Mouse (Mus musculus) hindbrain, embryonic 14.5 days (tissue): Measurements from ENCODE around the gene Napsa. TPM values are rescaled to one million over a fixed set of nuclear protein-coding genes. Genes with fewer than 3 reads are reported as not detected.

Source experiments
- ATAC-seq: fragments of 200-750 bp; cut with Nextera tagmentation; 2 replicates; pipeline ENCODE4 v1.8.0; 2017; ENCODE audit warnings: moderate number of reproducible peaks, mild to moderate bottlenecking, moderate TSS enrichment, moderate library complexity; ENCODE audit not compliant: low FRiP score
- DNase-seq: peaks from one replicate; pipeline ENCODE4 v3.0.0-alpha.2; 2015; ENCODE audit warnings: low spot score
- H3K27ac ChIP-seq: fragments of 300-500 bp; sonication (generic); 2 replicates; pipeline ENCODE4 v1.5.1; 2014; ENCODE audit warnings: mild to moderate bottlenecking, moderate library complexity
- H3K27me3 ChIP-seq: fragments of 300-500 bp; sonication (generic); 2 replicates; pipeline ENCODE4 v1.6.1; 2014; ENCODE audit warnings: mild to moderate bottlenecking, low read length, mixed read lengths; ENCODE audit not compliant: control insufficient read depth, insufficient read depth
- H3K36me3 ChIP-seq: fragments of 300-500 bp; sonication (generic); replicated peaks from 2 replicates; pipeline ENCODE4 v1.6.1; 2014; ENCODE audit not compliant: control insufficient read depth, insufficient read depth
- H3K4me1 ChIP-seq: fragments of 300-500 bp; sonication (generic); replicated peaks from 2 replicates; pipeline ENCODE4 v1.6.1; 2014; ENCODE audit warnings: antibody characterized with exemption, low read length, mixed read lengths; ENCODE audit not compliant: control insufficient read depth, insufficient read depth
- H3K4me2 ChIP-seq: fragments of 300-500 bp; sonication (generic); replicated peaks from 2 replicates; pipeline ENCODE4 v1.6.1; 2014; ENCODE audit warnings: mild to moderate bottlenecking, moderate library complexity
- H3K4me3 ChIP-seq: fragments of 300-500 bp; sonication (generic); replicated peaks from 2 replicates; pipeline ENCODE4 v1.5.1; 2014; ENCODE audit warnings: mild to moderate bottlenecking, low read length
- H3K9ac ChIP-seq: fragments of 300-500 bp; sonication (generic); 2 replicates; pipeline ENCODE4 v1.6.1; 2014
- H3K9me3 ChIP-seq: fragments of 300-500 bp; sonication (generic); 2 replicates; pipeline ENCODE4 v1.6.1; 2016; ENCODE audit warnings: low read length; ENCODE audit not compliant: control insufficient read depth
- WGBS: fragments of 180-500 bp; shearing (Covaris S2); extraction: QIAGEN DNeasy Blood & Tissue Kit; methylation state at CpG from one replicate; pipeline ENCODE4 v1.1.7; 2014; 5-methylcytosine and 5-hydroxymethylcytosine counted together
- polyA plus RNA-seq: library from polyadenylated mRNA; unstranded; fragments of >200 nt; fragmentation: Nextera tagmentation; extraction: Ambion mirVana; gene quantifications from 2 replicates; pipeline ENCODE4 v1.2.1, GENCODE M21; 2014

Gene Napsa
- polyA plus RNA-seq, 1 experiment from 2014 or later: 1.0 TPM

DNA sequence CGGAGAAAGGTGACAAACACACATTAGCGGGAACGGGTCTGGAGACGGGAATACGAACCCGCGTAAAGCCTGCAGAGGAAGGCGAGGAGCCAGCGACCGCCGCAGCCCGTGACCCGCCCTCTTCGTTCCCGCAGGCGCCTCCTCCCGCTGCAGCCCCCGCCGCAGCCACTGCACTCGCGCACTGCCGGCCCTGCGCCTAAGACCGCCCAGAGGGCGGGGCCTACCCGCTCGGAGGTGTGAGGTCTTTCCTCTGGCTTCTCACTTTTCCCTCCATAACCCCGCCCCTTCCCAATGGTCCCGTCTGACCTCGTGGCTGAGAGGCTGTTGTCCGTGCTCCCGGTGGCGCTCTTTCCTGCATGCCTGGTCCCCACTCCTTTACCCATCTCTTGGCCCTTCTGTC is 17.0 kb downstream of the Napsa start:
- Histone ChIP-seq H3K9me3 (no peaks in the 10 kb centered on the region), H3K4me1 (peaks cover 52% of the 10 kb centered on the region), H3K27ac (peak overlapping the region; percentile 75; the same call in 1 of the 2 replicates), H3K4me2 (peak overlapping the region; percentile 87), H3K9ac (peak overlapping the region; percentile 63), H3K27me3 (peaks cover 19% of the 10 kb centered on the region), H3K36me3 (no peaks in the 10 kb centered on the region), H3K4me3 (peak overlapping the region; percentile 63)
- ATAC-seq (peak; percentile 19; the same call in 1 of the 2 replicates), DNase-seq (peak; percentile 78)
- under 1% methylated on average over 21 of the region's 33 CpGs for WGBS

DNA sequence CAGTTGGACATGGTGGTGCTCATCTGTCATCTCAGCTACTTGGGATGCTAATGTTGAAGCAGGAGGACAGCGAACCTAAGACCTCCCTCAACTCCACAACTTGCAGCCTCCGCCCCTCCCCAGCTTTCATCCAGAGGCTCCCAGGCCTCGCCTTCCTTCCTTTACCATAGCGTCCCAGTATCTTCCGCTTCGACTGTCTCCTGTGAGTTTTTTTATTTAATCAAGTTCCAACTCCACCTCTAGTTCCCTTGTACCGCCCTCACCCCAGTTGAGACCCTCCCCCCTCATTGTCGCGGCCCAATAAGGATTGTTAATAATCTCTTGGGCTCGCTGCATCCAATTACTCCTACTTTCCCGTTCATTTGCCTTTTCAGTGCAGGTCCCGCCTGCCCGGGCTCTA is 17.8 kb downstream of the Napsa start:
- 3% methylated on average over 13 of the region's 13 CpGs for WGBS
- peaks cover 19% of the 10 kb centered on the region for H3K27me3 ChIP-seq
- peak overlapping the region; percentile 17; the same call in 1 of the 2 replicates for H3K9ac ChIP-seq
- H3K27ac ChIP-seq: peak overlapping the region; percentile 75
- H3K4me3 ChIP-seq: peak overlapping the region; percentile 63
- H3K4me2 ChIP-seq: peak overlapping the region; percentile 87
- H3K9me3 ChIP-seq: no peaks in the 10 kb centered on the region
- H3K36me3 ChIP-seq: 0 out of 2 replicates have a peak, but pooled peaks cover under 1% of the 10 kb centered on the region
- no peak for DNase-seq
- ATAC-seq: no peak
- H3K4me1 ChIP-seq: peaks cover 58% of the 10 kb centered on the region

DNA sequence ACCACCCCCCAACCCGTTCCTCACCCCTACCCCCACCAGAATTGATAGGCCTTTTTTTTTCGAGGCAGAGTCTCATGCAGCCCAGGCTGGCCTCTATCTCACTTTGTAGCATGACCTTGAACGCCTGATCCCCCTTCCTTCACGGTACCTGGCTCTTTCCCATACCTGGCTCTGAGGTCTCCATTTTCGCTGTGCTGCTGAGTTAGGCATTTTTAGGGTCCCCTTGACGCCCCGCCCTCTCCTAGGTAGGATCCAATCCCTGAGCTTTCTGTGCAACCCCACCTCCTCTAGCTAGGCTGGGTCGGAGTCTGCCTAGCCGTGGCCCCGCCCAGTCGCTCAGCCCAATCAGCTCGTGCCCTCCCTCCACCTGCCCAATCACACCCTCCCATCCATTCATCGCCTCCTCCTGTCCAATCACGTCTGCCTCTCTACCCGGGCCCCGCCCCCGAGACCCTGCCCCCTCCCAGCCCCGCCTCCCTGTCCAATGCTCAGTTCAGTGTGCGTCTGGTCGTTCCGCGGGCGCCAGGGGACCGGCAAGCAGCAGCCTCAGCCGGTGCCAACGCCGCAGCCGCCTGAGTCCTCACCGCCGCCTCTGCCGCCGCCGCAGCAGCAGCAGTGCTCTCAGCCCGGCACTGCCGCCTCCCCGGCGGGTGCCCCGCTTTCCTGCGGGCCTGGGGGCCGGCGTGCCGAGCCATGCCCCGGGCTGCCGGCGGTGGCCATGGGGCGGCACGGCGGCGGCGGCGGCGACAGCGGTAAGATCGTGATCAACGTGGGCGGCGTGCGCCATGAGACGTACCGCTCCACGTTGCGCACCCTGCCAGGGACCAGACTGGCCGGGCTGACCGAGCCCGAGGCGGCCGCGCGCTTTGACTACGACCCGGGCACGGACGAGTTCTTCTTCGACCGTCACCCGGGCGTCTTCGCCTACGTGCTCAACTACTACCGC is 18.5 kb downstream of the Napsa start, which contains the start of gene Kcnc3:
Gene Kcnc3 (plus strand): TSS at position 263 of the 946 bp plus-strand sequence.
- H3K9me3 ChIP-seq: no peaks in the 10 kb centered on the region
- H3K36me3 ChIP-seq: 0 out of 2 replicates have a peak, but pooled peaks cover 8% of the 10 kb centered on the region
- DNase-seq (peak; percentile 88), ATAC-seq (peak; percentile 93)
- peaks cover 58% of the 10 kb centered on the region for H3K4me1 ChIP-seq
- peak within 1 kb of the TSS; percentile 77 for H3K27ac ChIP-seq
- H3K4me3 ChIP-seq: peak within 1 kb of the TSS; percentile 63
- H3K27me3 ChIP-seq: peaks cover 19% of the 10 kb centered on the region
- WGBS: under 1% methylated on average over 67 of the region's 80 CpGs
- peak within 1 kb of the TSS; percentile 87 for H3K4me2 ChIP-seq
- H3K9ac ChIP-seq: peak within 1 kb of the TSS; percentile 71

DNA sequence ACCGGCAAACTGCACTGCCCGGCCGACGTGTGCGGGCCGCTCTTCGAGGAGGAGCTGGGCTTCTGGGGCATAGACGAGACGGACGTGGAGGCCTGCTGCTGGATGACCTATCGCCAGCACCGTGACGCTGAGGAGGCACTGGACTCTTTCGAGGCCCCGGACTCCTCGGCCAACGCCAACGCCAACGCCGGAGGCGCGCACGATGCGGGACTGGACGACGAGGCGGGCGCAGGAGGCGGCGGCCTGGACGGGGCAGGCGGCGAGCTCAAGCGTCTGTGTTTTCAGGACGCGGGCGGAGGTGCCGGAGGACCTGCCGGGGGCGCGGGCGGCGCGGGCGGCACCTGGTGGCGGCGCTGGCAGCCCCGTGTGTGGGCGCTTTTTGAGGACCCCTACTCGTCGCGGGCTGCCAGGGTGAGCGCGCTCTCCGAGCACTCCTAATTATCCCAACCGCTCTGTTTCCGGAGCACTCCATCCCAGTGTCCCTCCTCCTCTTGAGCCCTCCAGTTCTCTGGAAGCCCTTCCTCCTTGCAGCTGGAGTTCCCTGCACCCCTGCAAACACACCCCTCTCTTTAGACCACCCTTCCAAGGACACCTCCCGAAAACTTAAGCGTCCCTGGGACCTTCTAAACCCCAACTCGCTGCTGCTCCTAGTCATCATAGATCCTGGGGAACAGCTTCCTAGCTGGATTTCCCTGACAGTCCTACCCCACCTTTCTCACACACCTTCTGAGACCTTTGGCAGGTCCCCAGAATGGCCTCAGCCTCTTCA is 19.4 kb downstream of the Napsa start:
- Histone ChIP-seq H3K27ac (no peak overlapping the region), H3K4me1 (peaks cover 58% of the 10 kb centered on the region), H3K4me3 (peak overlapping the region; percentile 63), H3K27me3 (peaks cover 19% of the 10 kb centered on the region), H3K9me3 (no peaks in the 10 kb centered on the region), H3K9ac (peak overlapping the region; percentile 71), H3K36me3 (peaks cover 8% of the 10 kb centered on the region; the same call in 1 of the 2 replicates), H3K4me2 (peak overlapping the region; percentile 87)
- DNase-seq (no peak), ATAC-seq (no peak)
- WGBS: under 1% methylated on average over 57 of the region's 60 CpGs

DNA sequence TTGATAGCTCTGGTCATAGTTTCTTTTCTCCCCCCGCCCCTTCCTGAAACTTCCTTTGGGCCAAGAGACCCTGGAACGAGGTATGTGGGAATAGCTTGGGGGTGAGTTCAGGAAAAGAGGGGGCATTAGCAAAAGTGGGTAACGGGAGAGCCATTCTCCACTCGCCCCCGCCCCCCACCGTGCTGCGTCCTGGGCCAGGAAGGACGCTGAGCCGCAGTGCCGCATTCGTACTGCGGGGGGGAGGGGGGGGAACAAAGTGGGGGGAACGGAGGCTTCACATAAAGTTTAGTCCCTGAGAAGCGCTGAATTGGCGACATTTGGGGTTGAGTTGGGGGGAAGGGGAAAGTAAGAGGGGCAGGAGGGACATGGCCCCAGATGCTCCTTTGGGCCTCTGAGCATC is 20.9 kb downstream of the Napsa start:
- DNase-seq (no peak), ATAC-seq (no peak)
- Histone ChIP-seq H3K9me3 (no peaks in the 10 kb centered on the region), H3K4me1 (peaks cover 47% of the 10 kb centered on the region), H3K27me3 (peaks cover 19% of the 10 kb centered on the region), H3K9ac (no peak overlapping the region), H3K4me2 (peak overlapping the region; percentile 87), H3K4me3 (peak overlapping the region; percentile 63), H3K36me3 (peaks cover 8% of the 10 kb centered on the region; the same call in 1 of the 2 replicates), H3K27ac (no peak overlapping the region)
- WGBS: 2% methylated on average over 14 of the region's 15 CpGs

DNA sequence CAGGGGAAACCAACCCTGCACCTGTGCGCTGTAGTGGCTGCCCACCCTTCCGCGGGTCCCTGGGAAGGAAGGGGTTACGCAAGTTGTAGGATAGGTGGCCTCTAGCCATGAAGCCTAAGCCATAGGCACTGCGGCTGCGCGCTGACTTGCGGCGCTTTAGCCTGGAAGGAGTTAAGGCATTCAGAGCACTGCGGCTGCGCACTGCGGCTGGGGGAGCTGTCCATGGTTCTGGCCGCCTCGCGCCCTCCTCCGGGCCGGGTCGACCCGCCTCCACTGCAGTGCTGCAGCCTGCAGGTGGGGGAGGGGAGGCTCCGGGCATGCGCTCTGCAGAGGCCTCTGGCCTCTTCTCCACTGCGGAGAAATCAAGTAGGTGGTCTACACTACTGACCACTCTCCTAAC is 21.6 kb downstream of the Napsa start:
- Histone ChIP-seq H3K27ac (peak overlapping the region; percentile 85), H3K27me3 (peaks cover 19% of the 10 kb centered on the region), H3K9me3 (no peaks in the 10 kb centered on the region), H3K4me1 (peaks cover 40% of the 10 kb centered on the region), H3K9ac (peak overlapping the region; percentile 66), H3K4me3 (peak overlapping the region; percentile 63), H3K4me2 (peak overlapping the region; percentile 87), H3K36me3 (peaks cover 8% of the 10 kb centered on the region; the same call in 1 of the 2 replicates)
- ATAC-seq (peak; percentile 54), DNase-seq (peak; percentile 95)
- WGBS: 1% methylated on average over 21 of the region's 22 CpGs

DNA sequence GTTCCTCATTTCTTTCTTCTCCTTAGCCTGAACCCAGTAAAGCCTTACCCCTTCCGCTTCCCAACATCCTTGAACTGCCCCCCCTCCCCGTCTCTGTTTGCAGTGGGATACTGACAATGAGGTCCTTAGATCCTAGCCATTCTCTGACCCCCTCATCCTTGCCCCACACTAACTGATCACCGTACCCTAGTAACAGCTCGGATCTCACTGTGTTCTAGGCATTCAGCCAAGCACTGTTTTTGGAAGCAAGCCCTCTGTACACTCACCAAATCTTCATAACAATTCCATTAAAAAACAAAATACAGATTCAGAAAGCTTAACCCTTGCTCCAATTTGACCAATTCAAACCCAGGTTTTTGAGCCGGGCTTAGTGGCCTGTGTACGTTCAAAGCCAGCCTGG is 22.1 kb downstream of the Napsa start:
- Histone ChIP-seq H3K9me3 (no peaks in the 10 kb centered on the region), H3K36me3 (peaks cover 8% of the 10 kb centered on the region; the same call in 1 of the 2 replicates), H3K9ac (peak overlapping the region; percentile 66), H3K4me1 (peaks cover 40% of the 10 kb centered on the region), H3K27me3 (peaks cover 19% of the 10 kb centered on the region), H3K4me3 (peak overlapping the region; percentile 63), H3K27ac (peak overlapping the region; percentile 85), H3K4me2 (peak overlapping the region; percentile 87)
- 44% methylated on average over 6 of the region's 6 CpGs for WGBS
- DNase-seq: peak; percentile 62
- no peak for ATAC-seq

DNA sequence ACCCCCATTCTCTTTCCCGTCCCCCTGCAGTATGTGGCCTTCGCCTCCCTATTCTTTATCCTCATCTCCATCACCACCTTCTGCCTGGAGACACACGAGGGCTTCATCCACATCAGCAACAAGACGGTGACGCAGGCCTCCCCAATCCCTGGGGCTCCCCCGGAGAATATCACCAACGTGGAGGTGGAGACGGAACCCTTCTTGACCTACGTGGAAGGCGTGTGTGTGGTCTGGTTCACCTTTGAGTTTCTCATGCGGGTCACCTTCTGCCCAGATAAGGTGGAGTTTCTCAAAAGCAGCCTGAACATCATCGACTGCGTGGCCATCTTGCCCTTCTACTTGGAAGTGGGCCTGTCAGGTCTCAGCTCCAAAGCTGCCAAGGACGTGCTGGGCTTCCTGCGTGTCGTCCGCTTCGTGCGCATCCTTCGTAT is 23.0 kb downstream of the Napsa start:
- no peak for DNase-seq
- ATAC-seq: no peak
- peaks cover 8% of the 10 kb centered on the region; the same call in 1 of the 2 replicates for H3K36me3 ChIP-seq
- H3K27ac ChIP-seq: 0 out of 2 replicates have a peak overlapping the region, but pooled peaks have one; percentile 85
- 93% methylated on average over 20 of the region's 20 CpGs for WGBS
- H3K4me1 ChIP-seq: peaks cover 34% of the 10 kb centered on the region
- H3K4me2 ChIP-seq: no peak overlapping the region
- H3K4me3 ChIP-seq: no peak overlapping the region
- H3K9ac ChIP-seq: no peak overlapping the region
- no peaks in the 10 kb centered on the region for H3K9me3 ChIP-seq
- H3K27me3 ChIP-seq: peaks cover 19% of the 10 kb centered on the region
